Mouse (Mus musculus): ENCODE data around the gene Gsk3a. TPM values are rescaled to one million over a fixed set of nuclear protein-coding genes. Genes with fewer than 3 reads are reported as not detected.

Gsk3a gene
- total RNA-seq (2021) = 100 to 1,000 TPM; 184 to 190 TPM
- long read RNA-seq, experiment 1, transcript Gsk3a-201 (11 exons, 2,260 nt) = major isoform, 106 of 129 reads
- long read RNA-seq, experiment 1, partial matches to known transcripts = 11 of 129 reads
- long read RNA-seq, experiment 1, other reads (novel, unspliced or antisense) = 12 of 129 reads
- long read RNA-seq, experiment 2, transcript Gsk3a-201 (11 exons, 2,260 nt) = major isoform, 131 of 171 reads
- long read RNA-seq, experiment 2, partial matches to known transcripts = 19 of 171 reads
- long read RNA-seq, experiment 2, other reads (novel, unspliced or antisense) = 21 of 171 reads

DNA sequence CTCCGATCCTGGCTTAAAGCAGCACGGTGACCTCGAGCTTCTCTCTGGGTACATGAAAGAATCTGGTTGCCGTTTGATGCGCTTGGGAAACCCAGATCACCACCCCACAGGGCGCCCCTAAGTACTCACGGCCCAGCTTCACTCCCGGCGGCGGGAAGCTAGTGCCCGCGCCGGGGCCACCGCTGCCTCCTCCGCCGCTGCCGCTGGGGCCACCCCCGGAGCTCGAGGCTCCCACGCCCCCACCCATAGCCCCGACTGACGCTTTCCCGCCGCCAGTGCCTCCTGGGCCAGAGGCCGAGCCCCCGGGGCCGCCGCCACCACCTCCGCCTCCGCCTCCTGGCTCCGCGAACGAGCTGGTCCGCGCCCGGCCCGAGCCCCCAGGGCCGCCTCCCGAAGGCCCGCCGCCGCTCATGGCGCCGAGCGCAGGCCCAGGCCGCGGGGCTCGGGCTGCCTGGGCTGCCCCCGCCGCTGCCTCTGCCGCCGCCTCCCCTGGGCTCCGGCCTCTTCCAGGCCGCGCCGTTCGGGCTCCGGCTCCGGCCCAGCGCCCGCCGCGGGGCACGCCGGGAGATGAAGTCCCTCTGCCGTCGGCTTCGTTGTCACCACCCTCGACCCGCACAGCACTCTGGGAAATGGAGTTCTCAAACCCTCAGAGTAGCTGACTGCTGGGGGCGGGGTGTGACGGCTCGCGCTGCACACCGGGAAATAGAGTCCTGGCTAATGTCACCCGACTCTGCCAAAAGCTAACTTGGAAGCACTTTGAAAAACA lies at the start of gene Gsk3a:
Gsk3a (minus strand) TSS at position 603 of the 766 bp plus-strand sequence.
- DNase-seq (ENCODE audit: low spot score in 2 of 2) = peak in 1 of 2 experiments; percentile 99

DNA sequence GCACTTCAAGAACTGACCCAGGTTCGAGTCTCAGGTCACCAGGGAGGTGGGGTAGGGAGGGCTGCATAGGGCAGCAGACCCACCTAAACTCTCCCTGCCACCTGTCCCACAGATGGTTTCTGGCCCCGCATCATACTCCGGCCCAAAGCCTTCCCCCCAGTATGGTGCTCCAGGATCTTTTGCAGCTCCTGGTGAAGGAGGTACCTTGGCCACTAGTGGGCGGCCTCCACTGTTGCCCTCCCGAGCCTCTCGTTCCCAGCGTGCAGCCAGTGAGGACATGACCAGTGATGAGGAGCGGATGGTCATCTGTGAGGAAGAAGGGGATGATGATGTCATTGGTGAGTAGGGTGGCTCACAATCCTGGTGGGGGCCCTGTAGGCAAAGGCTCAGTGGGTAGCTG lies 49.3 kb upstream of the Gsk3a start:
- no peak for DNase-seq (ENCODE audit: low spot score in 2 of 2)

DNA sequence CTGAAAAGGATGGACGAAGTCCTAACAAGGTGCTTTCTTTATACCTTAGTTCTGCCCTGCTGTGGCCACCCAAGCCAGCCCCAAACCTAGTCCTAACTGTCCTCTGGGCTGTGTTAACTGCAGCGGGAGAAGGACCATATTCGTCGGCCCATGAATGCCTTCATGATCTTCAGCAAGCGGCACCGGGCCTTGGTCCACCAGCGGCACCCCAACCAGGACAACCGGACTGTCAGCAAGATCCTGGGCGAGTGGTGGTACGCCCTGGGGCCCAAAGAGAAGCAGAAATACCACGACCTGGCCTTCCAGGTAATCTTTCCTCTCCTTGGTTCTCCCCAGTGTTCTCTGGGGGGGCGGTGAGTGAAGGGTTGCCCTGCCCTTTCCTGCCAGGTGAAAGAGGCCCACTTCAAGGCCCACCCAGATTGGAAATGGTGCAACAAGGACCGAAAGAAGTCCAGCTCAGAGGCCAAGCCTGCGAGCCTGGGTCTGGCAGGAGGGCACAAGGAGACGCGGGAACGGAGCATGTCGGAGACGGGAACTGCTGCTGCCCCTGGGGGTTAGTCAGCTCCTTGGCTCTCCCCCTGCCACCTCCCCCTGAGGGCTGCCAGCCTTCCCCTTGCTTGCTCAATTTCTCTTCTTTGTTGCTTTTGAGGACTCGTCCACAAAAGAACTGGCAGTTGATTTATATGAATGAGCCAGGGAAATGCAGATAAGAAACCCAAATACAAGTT lies 48.0 kb upstream of the Gsk3a start:
- DNase-seq (ENCODE audit: low spot score in 2 of 2) = no peak

DNA sequence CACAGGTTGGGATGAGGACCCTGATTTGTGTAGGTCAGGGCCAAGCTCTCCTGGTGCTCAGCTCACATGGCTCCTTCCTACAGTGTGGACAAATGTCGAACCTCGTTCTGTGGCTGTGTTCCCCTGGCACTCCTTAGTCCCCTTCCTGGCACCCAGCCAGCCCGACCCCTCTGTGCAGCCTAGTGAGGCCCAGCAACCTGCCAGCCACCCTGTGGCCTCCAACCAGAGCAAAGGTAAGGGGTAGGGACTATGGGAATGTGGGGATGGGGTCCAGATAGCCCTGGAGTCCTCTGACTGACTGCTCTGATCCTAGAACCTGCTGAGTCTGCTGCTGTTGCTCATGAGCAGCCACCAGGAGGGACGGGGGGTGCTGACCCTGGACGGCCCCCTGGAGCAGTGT lies 47.1 kb upstream of the Gsk3a start:
- DNase-seq (ENCODE audit: low spot score in 2 of 2) = no peak

DNA sequence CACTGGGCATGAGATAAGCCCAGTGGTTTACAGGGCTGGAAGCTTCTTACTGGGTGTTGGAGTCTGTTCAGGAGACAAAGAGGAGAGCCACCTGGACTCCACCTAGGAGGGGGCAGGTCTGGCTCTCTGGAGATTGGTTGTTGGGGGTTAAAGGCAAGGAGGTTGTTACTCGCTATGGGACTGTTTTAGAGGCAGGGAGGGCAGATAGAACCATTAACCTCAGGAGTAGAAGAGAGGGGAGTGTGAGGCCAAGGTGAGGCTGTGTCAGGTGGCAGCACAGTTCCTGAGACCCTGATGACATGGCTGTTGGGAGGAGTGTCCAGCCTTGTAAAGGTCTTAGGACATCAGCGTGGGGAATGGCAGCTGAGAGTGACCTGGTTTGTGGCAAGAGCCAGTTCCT lies 46.5 kb upstream of the Gsk3a start:
- DNase-seq (ENCODE audit: low spot score in 2 of 2) = no peak

DNA sequence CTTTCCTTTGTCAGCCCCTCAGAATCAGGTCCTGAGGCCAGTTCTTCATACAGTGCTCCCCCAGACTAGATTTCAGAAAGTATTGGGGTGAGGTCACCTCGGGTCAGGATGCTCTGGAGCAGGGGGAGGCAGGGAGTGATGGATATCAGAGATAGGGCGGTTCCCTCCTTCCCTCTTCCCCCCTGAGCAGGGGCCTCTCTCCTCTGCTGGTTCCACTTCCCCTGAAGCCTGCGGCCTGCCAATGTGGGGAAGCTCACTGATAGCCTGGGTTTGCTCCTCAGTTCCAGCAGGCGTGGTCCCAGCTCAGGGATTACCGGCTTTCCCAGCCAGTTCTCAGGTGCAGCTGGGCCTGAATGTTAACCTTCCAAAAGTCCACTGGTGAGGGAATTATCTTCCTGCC lies 46.0 kb upstream of the Gsk3a start:
- DNase-seq (ENCODE audit: low spot score in 2 of 2) = no peak

DNA sequence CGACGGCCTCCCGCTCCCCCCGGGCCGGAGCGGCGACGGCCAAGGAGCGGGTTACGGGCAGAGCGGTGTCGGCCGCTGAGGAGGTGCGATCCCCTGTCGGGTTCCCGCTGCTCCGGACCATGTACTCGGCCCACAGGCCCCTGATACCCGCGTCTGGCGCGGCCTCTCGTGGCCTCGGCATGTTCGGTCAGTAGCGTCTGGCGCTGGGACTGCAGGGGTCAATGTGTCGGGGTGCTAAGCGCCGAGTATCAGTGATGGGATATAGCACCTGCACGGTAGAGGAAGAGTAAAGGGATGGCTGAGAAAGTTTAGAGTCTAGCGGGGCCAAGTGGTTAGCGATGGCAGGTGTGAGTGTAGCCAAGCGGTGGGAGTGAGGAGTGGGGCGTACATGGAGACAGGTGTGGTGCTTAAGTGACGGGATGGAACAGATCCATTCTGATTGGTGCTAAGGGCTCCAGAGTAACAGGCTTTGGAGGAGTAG lies 45.1 kb upstream of the Gsk3a start:
- DNase-seq (ENCODE audit: low spot score in 2 of 2) = peak in 1 of 2 experiments; percentile 52

DNA sequence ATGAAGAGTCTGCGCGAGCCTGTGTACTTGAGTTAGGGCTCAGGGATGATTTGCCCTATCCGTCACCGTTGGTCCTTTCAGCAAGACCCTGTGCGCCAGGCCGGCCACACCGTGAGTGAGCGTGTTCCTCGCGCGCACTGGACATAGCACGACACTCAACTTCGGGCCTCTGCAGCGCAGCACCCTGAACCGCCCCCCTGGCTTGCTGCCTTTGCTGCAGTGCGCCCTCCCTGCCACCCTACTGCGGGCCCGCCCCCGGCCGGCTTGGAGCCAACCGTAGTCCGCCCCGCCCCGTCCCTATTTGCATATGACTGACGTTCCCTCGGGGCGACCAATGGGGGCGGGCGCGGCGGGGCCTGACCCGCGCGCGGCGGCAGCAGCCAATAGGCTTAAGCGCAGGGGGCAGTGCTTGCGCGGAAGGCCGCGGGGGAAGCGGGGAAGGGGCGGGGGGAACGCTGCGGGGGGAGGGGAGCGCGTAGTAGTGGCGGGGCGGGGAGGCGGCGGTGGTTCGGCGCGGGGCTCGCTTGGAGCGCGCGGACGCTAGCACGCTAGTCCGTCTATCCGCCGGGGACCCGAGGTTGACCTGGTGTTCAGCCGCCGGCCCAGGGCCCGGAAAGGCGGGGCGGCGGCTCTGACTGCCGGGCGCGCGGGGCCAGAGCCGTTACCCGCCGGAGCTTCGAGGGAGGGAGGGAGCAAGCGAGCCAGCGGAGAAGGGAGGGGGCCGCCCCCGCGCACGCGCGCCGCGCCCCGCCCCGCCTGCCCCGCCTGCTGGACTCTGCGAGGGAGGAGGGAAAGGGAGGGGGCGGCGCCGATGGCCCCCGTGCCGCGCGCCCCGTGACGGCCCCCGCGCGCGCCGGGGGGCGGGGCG lies 44.3 kb upstream of the Gsk3a start:
- DNase-seq (ENCODE audit: low spot score in 2 of 2) = peak; percentile 94 to 97

DNA sequence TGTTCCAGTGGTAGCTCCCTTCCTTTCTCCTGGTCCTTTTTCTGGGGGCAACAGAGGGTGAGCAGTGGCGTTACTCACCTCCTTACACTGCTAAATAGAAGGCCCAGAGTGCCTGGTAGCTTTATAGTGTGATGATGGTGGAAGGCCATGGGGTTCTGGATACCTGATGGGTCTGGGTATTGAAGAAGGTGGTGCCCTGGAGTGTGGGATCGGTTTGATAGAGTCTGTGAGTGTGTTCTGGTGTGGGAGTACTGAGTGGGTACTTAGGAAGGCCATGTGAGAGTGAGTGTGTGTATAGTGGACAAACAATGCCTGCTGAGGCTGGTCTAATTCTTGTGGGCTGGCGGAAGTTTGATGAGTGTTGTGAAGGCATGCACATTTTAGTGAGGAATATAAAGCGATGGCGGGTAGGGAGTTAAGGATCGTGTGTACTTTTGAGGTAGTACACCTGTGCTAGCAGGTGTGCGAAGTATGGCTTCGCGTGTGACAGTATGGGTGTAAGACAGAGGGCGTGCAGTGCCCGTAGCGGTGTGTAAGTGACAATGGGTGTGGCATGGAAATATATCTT lies 43.6 kb upstream of the Gsk3a start:
- no peak for DNase-seq (ENCODE audit: low spot score in 2 of 2)

DNA sequence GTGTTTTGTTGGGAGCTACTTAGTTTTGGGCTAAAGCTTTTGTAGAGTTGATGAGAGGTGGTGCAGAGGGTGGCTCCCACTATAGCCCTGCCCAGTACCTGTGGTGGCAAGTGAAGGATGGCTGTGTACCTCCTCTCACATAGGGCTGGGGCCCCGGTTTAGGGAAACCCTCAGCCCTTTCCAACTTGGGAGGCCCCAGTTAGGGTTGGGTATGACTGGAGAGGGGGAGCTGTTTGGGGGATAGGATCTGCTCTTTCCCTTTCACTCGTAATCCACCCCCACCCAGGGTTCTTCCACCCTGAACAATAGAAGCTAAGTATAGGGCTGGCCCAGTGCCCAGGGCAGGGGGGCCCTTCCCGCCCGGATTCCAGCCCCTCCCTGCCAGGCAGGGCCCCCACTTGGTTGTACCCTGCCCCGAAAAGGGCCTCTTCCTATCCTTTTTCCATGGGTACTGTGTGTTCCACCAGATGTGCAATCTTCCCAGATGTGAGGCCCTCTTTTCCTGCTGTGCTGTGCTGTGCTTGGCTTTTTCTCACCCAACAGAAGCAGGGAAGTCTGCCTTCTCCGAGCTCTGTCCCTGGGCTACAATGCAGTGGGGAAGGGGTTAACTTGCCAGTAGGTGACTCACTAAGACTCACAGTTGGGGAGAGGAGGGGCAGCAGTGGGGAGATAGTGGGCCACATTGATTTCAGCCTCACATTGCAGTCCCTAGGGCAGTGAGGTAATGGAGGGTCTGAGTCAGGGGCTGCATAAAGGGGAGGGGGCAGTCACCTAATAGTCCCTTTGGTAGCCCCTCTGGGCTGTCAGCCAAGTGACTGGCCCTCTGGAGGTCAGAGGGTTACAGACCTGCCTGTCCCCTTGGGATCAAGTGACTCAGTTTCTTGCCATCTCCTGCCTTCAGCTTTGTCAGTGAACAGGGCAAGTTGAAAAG lies 42.5 kb upstream of the Gsk3a start:
- DNase-seq (ENCODE audit: low spot score in 2 of 2) = peak in 1 of 2 experiments; percentile 41

DNA sequence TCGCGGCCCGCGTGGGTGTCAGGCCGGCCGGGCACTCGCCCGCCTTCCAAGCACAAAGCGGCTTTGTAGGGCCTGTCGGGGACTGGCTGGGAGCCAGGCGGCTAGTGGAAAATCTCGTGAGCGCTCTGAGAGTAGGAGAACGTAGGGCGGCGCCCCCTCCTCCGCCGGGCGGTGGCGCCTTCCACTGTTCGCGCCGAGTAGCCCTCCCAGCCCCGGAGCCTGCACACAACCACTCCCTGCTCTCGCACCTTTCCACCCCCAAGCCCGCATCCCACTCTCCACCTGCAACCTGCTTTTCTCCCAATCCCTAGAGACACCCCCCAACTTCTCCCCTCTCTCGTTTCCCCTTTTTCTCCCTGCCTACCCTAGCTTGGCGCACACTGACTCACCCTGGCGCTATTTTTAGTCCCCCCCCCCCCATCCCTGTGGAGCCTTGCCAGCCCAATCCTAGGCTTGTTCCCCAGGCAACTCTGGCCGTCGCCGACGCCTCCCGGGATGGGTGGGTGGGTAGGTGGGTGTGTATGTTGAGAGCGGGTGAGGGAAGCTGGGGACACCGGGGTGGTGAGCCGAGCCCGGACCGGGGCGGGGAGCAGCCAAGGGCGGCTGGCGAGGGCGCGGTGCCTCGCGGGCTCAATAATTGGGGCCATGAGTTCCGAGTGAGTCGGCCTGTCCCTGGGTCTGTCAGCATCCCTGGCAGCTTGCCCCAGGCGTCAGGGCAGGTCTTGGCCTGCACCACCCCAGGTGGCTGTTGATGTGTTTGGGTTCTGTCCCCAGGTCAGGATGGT lies 41.6 kb upstream of the Gsk3a start:
- peak; percentile 68 to 95 for DNase-seq (ENCODE audit: low spot score in 2 of 2)

DNA sequence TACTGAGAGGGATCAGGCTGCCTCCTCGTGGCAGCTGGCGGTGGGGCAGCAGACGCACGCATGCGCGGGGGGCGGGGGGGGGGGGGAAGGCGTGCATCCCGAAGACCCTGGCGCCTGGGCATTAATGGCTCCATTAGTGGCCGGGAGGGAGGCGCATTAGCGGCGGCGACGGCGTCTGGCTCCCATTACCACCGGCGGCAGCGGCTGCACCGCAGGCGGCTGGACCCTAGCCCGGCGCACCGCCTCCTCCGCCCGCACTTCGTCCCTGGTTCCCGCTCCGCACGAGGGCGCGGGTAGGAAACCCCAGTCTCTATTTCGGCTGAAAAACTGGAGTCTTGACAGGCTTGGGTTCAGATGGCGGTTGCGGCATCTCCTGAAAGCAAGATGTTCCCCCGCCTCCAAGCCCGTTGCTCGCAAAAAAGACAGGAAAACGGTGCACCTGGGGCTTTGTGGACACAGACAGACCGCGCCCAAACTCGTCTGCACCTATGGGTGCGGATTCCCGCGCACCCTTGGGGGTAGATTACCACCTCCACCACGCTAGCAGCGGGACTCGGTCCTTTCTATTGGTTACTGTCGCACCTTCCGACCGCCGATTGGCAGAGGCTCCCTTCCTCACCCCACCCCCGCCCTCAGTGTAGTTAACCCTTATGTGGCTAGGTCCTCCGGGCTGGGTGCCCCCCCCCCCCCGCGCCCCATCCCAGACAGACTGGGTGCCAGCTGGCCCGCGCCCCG lies 40.9 kb upstream of the Gsk3a start:
- DNase-seq (ENCODE audit: low spot score in 2 of 2) = peak; percentile 91 to 94

DNA sequence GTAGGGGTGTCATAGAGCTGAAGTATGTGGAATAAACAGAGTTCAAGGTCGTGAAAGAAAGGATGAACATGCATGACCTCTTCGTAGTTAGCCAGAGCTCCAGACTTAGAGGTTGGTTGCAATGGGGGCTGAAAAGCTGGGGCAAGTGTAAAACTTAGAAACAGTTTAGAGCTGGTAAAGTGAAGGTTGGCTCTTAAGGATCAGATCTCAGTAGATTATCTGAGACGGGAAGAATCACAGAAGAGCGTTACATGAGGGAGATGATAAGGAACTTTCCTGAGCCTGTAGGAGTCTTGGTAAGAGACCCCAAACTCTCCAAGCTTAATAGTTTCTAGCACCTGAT lies 40.3 kb upstream of the Gsk3a start:
- DNase-seq (ENCODE audit: low spot score in 2 of 2) = no peak

DNA sequence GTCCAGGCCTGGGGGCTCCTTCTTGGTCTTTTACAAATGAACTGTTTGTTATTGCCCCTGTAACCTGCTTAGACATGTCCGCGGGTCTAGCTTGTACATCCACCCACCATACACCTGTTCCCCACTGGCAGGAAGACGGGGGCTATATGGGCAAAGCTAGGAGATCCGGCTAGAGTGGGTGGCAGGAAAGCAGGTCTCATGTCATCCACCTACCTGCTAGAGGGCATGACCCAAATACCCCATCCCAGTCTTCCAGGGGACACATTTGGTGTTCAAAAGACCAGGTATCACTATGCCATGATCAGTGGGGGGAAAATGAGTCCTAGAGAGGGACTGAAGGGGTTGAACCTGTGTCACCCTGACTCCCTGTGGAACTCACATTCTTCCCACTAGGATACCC lies 39.8 kb upstream of the Gsk3a start:
- no peak for DNase-seq (ENCODE audit: low spot score in 2 of 2)

DNA sequence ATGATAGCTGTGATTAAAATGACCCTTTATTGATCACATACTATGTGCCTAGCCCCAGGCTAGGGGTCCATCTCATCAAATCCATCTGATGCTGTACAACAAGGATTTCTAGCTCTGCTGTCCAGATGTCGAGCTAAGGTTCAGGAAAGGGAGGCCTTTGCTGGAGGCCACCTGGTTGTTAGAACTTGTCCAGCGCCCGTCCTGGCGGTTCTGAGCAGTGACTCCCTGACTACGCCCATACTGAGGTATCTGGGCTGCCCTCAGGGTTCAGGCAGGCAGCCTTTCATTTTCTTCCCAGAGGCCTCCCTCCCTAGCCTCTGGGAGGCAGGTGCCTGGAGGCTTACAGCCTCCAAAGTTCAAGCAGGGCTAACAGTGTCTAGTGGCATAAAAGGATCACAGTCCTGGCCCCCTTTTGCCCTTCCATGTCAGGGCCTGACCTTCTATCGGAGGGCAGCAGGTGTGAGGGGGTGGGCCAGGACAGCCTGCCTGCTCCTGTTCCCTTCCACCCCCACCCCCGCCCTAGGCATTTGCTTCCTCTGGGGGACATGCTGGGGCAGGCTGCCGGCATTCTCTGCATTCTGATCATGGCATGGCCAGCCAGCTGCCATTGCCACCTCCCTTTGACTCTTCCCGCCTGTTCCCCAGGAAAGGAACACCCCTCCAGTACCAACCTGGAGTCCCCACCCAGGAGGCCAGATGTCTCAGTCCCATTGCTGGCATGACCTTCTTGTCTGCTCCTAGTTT lies 38.1 kb upstream of the Gsk3a start:
- no peak for DNase-seq (ENCODE audit: low spot score in 2 of 2)

DNA sequence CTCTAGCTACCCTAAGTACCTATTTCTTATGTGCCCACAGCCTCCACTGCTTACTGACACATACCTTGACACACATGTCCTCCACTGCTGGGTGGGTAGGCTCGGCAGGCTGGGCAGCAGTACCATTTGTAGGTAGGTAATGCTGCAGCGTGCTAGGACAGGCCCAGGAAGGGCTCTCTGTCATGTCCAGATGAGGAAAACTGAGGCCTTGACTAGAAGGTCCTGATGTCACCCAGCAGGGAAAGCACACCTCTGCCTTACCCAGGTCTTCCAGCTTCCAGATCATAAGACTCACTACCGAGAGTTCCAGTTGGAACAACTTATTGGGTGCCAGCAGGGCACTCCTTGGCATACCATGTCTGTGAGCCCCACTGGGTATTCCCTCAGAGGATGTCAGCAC lies 37.3 kb upstream of the Gsk3a start:
- DNase-seq (ENCODE audit: low spot score in 2 of 2) = no peak

DNA sequence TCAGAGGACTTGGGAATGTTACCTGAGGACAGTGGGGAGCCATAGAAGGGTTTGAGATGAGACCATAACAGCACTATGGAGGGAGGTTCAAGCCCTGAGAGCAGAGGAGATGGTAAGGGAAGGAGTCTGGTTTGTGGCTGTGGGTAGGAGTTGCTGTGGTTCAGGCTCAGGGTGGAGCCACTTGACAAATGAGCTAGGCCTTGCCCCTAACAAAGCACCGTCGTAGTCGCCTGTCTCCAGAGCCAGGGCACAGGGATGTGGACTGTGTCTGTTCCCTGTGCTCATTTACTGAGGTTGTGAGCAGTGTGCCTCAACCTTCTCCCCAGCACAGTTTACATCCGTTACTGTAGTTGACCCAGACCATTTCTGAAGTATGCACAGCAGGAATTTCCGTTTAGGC lies 36.9 kb upstream of the Gsk3a start:
- DNase-seq (ENCODE audit: low spot score in 2 of 2) = no peak

Data from layer of hippocampus, postnatal 14 days (tissue).